Mouse (Mus musculus) erythroblast, embryonic 14.5 days (primary cell): ENCODE measurements around the gene Mvb12a.

Experiments
- GATA1 ChIP-seq: IDR thresholded peaks from 2 replicates; pipeline ENCODE4 v1.6.1; 2012; ENCODE audit warnings: low read length, inconsistent platforms, mixed read lengths
- TAL1 ChIP-seq: IDR thresholded peaks from 3 replicates; pipeline ENCODE4 v1.6.1; 2012; ENCODE audit warnings: low read length, inconsistent platforms, mixed read lengths

DNA sequence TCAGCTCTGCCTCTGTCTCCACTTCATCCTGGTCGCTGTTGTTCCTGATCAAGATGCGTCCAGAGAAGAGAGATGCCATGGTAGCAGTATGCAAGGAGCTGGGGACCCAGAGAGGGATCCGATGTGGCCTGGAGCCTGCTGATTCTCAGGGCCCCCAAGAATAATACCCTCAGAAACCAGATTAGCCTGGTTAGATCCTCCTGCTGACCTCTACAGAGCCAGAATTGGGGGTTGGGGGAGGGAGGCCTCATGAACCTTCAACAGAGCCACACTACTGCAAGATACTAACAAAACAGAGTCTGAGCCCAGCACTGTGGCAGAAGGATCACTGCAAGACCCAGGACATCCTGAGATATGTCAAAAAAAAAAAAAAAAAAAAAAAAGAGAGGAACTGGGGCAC lies 23.8 kb downstream of the Mvb12a start, which contains the start of gene Nxnl1:
- TF ChIP-seq GATA1, result no peak
- TF ChIP-seq TAL1, result no peak
